Mouse (Mus musculus): ENCODE results near the gene Gcn1l1. TPM values are rescaled to one million over a fixed set of nuclear protein-coding genes. Genes with fewer than 3 reads are reported as not detected.

Gcn1l1 gene
- 10 to 100 TPM; 46.4 to 68.3 TPM for polyA plus RNA-seq (2017; shearing (Covaris generic))

DNA sequence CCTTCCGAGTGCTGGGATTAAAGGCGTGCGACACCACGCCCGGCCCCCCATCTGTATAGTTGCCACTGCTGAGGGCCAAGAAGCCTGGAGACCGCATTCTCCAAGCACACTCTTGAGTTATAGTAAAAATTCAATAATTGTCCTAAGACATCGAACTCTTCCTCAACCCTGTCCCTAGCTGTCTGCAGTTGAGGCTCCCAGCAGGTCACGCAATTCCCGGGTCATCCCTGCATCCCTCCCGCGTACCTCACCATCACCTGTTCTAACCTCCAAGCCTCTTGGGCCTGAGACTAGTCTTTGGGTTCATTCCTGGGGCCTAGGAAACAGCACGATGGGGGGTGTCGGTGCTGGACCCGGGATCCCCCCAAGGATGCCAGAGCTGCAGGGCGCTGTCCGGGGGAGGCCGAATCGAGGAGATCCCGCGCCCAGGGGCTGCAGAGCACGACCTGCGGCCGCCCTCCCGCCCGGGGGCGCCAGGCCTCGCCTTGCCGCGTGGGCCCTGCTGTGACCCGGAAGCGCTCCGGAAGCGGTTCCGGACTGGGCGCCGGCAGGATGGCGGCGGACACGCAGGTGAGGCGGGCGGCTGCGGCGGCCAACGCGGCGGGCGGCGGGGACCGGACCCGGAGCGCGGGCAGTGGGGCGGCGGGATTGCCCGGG, at the start of gene Gcn1l1:
Gene Gcn1l1 (plus strand): TSS at position 518 of the 657 bp plus-strand sequence.

DNA sequence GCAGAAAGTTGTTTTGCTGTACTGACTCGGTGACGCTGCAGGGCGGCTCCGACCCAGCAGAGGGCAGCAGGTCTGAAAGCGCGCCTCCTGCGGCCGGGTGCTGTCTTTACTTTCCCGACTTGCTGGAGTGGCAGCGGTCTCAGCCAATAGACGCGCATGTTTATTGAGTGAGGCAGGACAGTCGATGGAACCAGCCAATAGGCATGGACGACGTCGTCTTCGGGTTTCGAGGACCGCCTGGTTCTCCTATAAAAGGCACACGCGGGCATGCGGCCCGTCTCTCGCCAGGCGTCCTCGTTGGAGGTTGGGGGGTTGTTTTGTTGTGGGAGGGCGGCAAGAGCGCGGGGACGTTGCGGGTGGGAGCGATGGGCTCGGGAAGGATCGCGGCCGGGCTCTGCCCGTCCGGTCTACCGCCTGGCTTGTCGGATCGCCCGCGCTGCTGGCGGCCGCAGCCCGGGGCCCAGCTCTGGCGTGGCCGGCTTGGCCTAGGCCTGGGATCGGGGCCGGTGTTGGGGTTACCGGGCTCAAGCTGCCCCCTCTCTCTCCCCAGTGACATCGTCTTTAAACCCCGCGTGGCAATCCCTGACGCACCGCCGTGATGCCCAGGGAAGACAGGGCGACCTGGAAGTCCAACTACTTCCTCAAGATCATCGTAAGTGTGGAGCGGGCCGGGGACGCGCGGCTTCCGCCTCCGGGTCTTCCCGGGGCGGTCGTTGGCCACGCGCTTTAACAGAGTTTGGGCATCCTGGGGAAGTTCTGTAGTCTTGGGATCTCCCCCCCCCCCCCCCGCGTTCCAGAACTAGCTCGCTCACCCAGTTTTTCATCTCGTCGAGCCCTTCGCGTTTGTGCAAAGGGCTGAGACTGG, 5.6 kb upstream of the Gcn1l1 start, which contains the start of gene Rplp0:
Gene Rplp0 (plus strand): TSS at position 231 of the 865 bp plus-strand sequence.

GRCm38 (mm10) chr5:115631505-115632357, 66.7 kb downstream of the Gcn1l1 start, which contains the start of gene Rab35:
Gene Rab35 (plus strand): TSS chr5:115631908.

Other genes with a start within 250 kb of the Gcn1l1 start
- 100 to 1,000 TPM; 121 to 126 TPM for gene Srsf9, start 238.1 kb upstream of the Gcn1l1 start, polyA plus RNA-seq (2017; shearing (Covaris generic))
- 10 to 100 TPM; 23.4 to 25.1 TPM for gene Gatc, start 224.1 kb upstream of the Gcn1l1 start, polyA plus RNA-seq (2017; shearing (Covaris generic))
- gene Triap1, start 224.0 kb upstream of the Gcn1l1 start, polyA plus RNA-seq (2017; shearing (Covaris generic)): 10 to 100 TPM; 47.3 to 52.3 TPM
- 100 to 1,000 TPM; 460 to 511 TPM for gene Cox6a1, start 216.3 kb upstream of the Gcn1l1 start, polyA plus RNA-seq (2017; shearing (Covaris generic))
- 1 to 10 TPM in 1 of 2 experiments, under 1 TPM in 1; 0.24 to 1.0 TPM for gene Msi1, start 135.7 kb upstream of the Gcn1l1 start, polyA plus RNA-seq (2017; shearing (Covaris generic))
- gene Pla2g1b, start 99.0 kb upstream of the Gcn1l1 start, polyA plus RNA-seq (2017; shearing (Covaris generic)): not detected
- gene Sirt4, start 80.5 kb upstream of the Gcn1l1 start, polyA plus RNA-seq (2017; shearing (Covaris generic)): 10 to 100 TPM in 1 of 2 experiments, 1 to 10 TPM in 1; 8.6 to 18.7 TPM
- gene Pxn, start 58.6 kb upstream of the Gcn1l1 start, polyA plus RNA-seq (2017; shearing (Covaris generic)): 10 to 100 TPM; 50.1 to 57.5 TPM
- gene Rplp0, start 5.8 kb upstream of the Gcn1l1 start, polyA plus RNA-seq (2017; shearing (Covaris generic)): 1,000 to 10,000 TPM; 1,423 to 1,938 TPM
- 10 to 100 TPM; 13.2 to 17.2 TPM for gene Rab35, start 66.7 kb downstream of the Gcn1l1 start, polyA plus RNA-seq (2017; shearing (Covaris generic))
- gene Bicdl1, start 166.4 kb downstream of the Gcn1l1 start, polyA plus RNA-seq (2017; shearing (Covaris generic)): 10 to 100 TPM; 36.0 to 75.8 TPM

Data from inflammation-experienced regulatory T-cells (primary cell).